Mouse (Mus musculus): ENCODE measurements around the gene Zfpm1. TPM values are rescaled to one million over a fixed set of nuclear protein-coding genes. Genes with fewer than 3 reads are reported as not detected.

Gene Zfpm1
- polyA plus RNA-seq, 1 experiment from 2014 or later: 1.5 TPM

GRCm38 (mm10) chr8:122335638-122336250, 53.8 kb downstream of the Zfpm1 start:
- peaks cover 21% of the 10 kb centered on the region for H3K4me1 ChIP-seq
- H3K4me3 ChIP-seq: peak overlapping the region; percentile 71
- H3K9me3 ChIP-seq (replicated peaks): no peaks in the 10 kb centered on the region
- peak overlapping the region; percentile 49; the same call in 1 of the 2 replicates for H3K27ac ChIP-seq (replicated peaks)
- 7% methylated on average over 57 of the region's 57 CpGs for WGBS
- peaks cover 79% of the 10 kb centered on the region for H3K27me3 ChIP-seq (ENCODE audit: low read depth, poor library complexity, severe bottlenecking)
- DNase-seq (ENCODE audit: low spot score): peak; percentile 40
- H3K36me3 ChIP-seq: peaks cover 5% of the 10 kb centered on the region; the same call in 1 of the 2 replicates

GRCm38 (mm10) chr8:122336251-122336910, 54.4 kb downstream of the Zfpm1 start:
- DNase-seq (ENCODE audit: low spot score): peak; percentile 79
- Histone ChIP-seq H3K4me1 (peaks cover 21% of the 10 kb centered on the region), H3K27ac (replicated peaks) (peak overlapping the region; percentile 49), H3K27me3 (ENCODE audit: low read depth, poor library complexity, severe bottlenecking) (peaks cover 82% of the 10 kb centered on the region), H3K9me3 (replicated peaks) (no peaks in the 10 kb centered on the region), H3K4me3 (peak overlapping the region; percentile 71), H3K36me3 (peaks cover 5% of the 10 kb centered on the region; the same call in 1 of the 2 replicates)
- WGBS: 2% methylated on average over 81 of the region's 81 CpGs

GRCm38 (mm10) chr8:122338852-122339251, 56.9 kb downstream of the Zfpm1 start:
- no peak overlapping the region for H3K27ac ChIP-seq (replicated peaks)
- peaks cover 97% of the 10 kb centered on the region for H3K27me3 ChIP-seq (ENCODE audit: low read depth, poor library complexity, severe bottlenecking)
- H3K4me1 ChIP-seq: peaks cover 33% of the 10 kb centered on the region
- H3K9me3 ChIP-seq (replicated peaks): no peaks in the 10 kb centered on the region
- no peak overlapping the region for H3K4me3 ChIP-seq
- peaks cover 5% of the 10 kb centered on the region; the same call in 1 of the 2 replicates for H3K36me3 ChIP-seq
- 53% methylated on average over 6 of the region's 6 CpGs for WGBS
- DNase-seq (ENCODE audit: low spot score): no peak

- no peak overlapping the region for H3K27ac ChIP-seq (replicated peaks)
- peaks cover 2% of the 10 kb centered on the region; the same call in 1 of the 2 replicates for H3K36me3 ChIP-seq
- peaks cover 41% of the 10 kb centered on the region for H3K4me1 ChIP-seq
- no peak overlapping the region for H3K4me3 ChIP-seq
- DNase-seq (ENCODE audit: low spot score): no peak
- no peaks in the 10 kb centered on the region for H3K9me3 ChIP-seq (replicated peaks)
- H3K27me3 ChIP-seq (ENCODE audit: low read depth, poor library complexity, severe bottlenecking): peaks cover 97% of the 10 kb centered on the region
- 86% methylated on average over 3 of the region's 3 CpGs for WGBS
Measured at GRCm38 (mm10) chr8:122340761-122341160, 58.8 kb downstream of the Zfpm1 start.

- Histone ChIP-seq H3K27me3 (ENCODE audit: low read depth, poor library complexity, severe bottlenecking) (peaks cover 89% of the 10 kb centered on the region), H3K36me3 (peaks cover under 1% of the 10 kb centered on the region; the same call in 1 of the 2 replicates), H3K27ac (replicated peaks) (no peak overlapping the region), H3K4me1 (peaks cover 30% of the 10 kb centered on the region), H3K9me3 (replicated peaks) (no peaks in the 10 kb centered on the region), H3K4me3 (no peak overlapping the region)
- no peak for DNase-seq (ENCODE audit: low spot score)
- WGBS: 88% methylated on average over 6 of the region's 6 CpGs
Measured at GRCm38 (mm10) chr8:122341790-122342189, 59.8 kb downstream of the Zfpm1 start.

- no peak overlapping the region for H3K4me3 ChIP-seq
- peaks cover 27% of the 10 kb centered on the region for H3K4me1 ChIP-seq
- WGBS: 54% methylated on average over 5 of the region's 5 CpGs
- peaks cover 83% of the 10 kb centered on the region for H3K27me3 ChIP-seq (ENCODE audit: low read depth, poor library complexity, severe bottlenecking)
- no peaks in the 10 kb centered on the region for H3K9me3 ChIP-seq (replicated peaks)
- no peak overlapping the region for H3K27ac ChIP-seq (replicated peaks)
- H3K36me3 ChIP-seq: no peaks in the 10 kb centered on the region; the same call in 1 of the 2 replicates
- no peak for DNase-seq (ENCODE audit: low spot score)
Measured at GRCm38 (mm10) chr8:122342362-122342761, 60.4 kb downstream of the Zfpm1 start.

- Histone ChIP-seq H3K4me1 (peaks cover 27% of the 10 kb centered on the region), H3K27me3 (ENCODE audit: low read depth, poor library complexity, severe bottlenecking) (peaks cover 83% of the 10 kb centered on the region), H3K9me3 (replicated peaks) (no peaks in the 10 kb centered on the region), H3K36me3 (no peaks in the 10 kb centered on the region), H3K27ac (replicated peaks) (no peak overlapping the region), H3K4me3 (peak overlapping the region; percentile 49)
- 8% methylated on average over 9 of the region's 9 CpGs for WGBS
- no peak for DNase-seq (ENCODE audit: low spot score)
Measured at GRCm38 (mm10) chr8:122342806-122343209, 60.9 kb downstream of the Zfpm1 start.

GRCm38 (mm10) chr8:122343341-122343740, 61.4 kb downstream of the Zfpm1 start:
- Histone ChIP-seq H3K4me1 (peaks cover 27% of the 10 kb centered on the region), H3K27ac (replicated peaks) (no peak overlapping the region), H3K27me3 (ENCODE audit: low read depth, poor library complexity, severe bottlenecking) (peaks cover 83% of the 10 kb centered on the region), H3K36me3 (no peaks in the 10 kb centered on the region), H3K4me3 (peak overlapping the region; percentile 49), H3K9me3 (replicated peaks) (no peaks in the 10 kb centered on the region)
- no peak for DNase-seq (ENCODE audit: low spot score)
- 4% methylated on average over 11 of the region's 11 CpGs for WGBS

GRCm38 (mm10) chr8:122343758-122344157, 61.8 kb downstream of the Zfpm1 start:
- Histone ChIP-seq H3K4me1 (peaks cover 27% of the 10 kb centered on the region), H3K27me3 (ENCODE audit: low read depth, poor library complexity, severe bottlenecking) (peaks cover 83% of the 10 kb centered on the region), H3K27ac (replicated peaks) (peak overlapping the region; percentile 50), H3K36me3 (no peaks in the 10 kb centered on the region), H3K4me3 (peak overlapping the region; percentile 49), H3K9me3 (replicated peaks) (no peaks in the 10 kb centered on the region)
- WGBS: 0% methylated on average over 13 of the region's 14 CpGs
- DNase-seq (ENCODE audit: low spot score): peak; percentile 28

- DNase-seq (ENCODE audit: low spot score): no peak
- Histone ChIP-seq H3K4me1 (peaks cover 28% of the 10 kb centered on the region), H3K4me3 (peak overlapping the region; percentile 49), H3K9me3 (replicated peaks) (no peaks in the 10 kb centered on the region), H3K36me3 (no peaks in the 10 kb centered on the region), H3K27ac (replicated peaks) (peak overlapping the region; percentile 50; the same call in 1 of the 2 replicates), H3K27me3 (ENCODE audit: low read depth, poor library complexity, severe bottlenecking) (peaks cover 81% of the 10 kb centered on the region)
- WGBS: 0% methylated on average over 3 of the region's 5 CpGs
Measured at GRCm38 (mm10) chr8:122344219-122344618, 62.3 kb downstream of the Zfpm1 start.

GRCm38 (mm10) chr8:122345181-122346095, 63.5 kb downstream of the Zfpm1 start:
- no peaks in the 10 kb centered on the region for H3K9me3 ChIP-seq (replicated peaks)
- peaks cover 81% of the 10 kb centered on the region for H3K27me3 ChIP-seq (ENCODE audit: low read depth, poor library complexity, severe bottlenecking)
- WGBS: 58% methylated on average over 12 of the region's 12 CpGs
- no peak for DNase-seq (ENCODE audit: low spot score)
- H3K36me3 ChIP-seq: no peaks in the 10 kb centered on the region
- peaks cover 40% of the 10 kb centered on the region for H3K4me1 ChIP-seq
- H3K27ac ChIP-seq (replicated peaks): no peak overlapping the region
- no peak overlapping the region for H3K4me3 ChIP-seq

GRCm38 (mm10) chr8:122347811-122348552, 66.0 kb downstream of the Zfpm1 start:
- Histone ChIP-seq H3K9me3 (replicated peaks) (no peaks in the 10 kb centered on the region), H3K4me3 (no peak overlapping the region), H3K36me3 (no peaks in the 10 kb centered on the region), H3K27me3 (ENCODE audit: low read depth, poor library complexity, severe bottlenecking) (peaks cover 72% of the 10 kb centered on the region), H3K4me1 (peaks cover 52% of the 10 kb centered on the region), H3K27ac (replicated peaks) (no peak overlapping the region)
- 81% methylated on average over 5 of the region's 5 CpGs for WGBS
- no peak for DNase-seq (ENCODE audit: low spot score)

Data from midbrain, embryonic 10.5 days (tissue).